Mouse (Mus musculus): ENCODE measurements around the gene 2310079G19Rik.
A peak's percentile ranks its signal among the peaks of the same experiment; 100 is the strongest.

Gene 2310079G19Rik

GRCm38 (mm10) chr16:88627566-88627965 is at the start of gene 2310079G19Rik:
Gene 2310079G19Rik (minus strand): TSS chr16:88627666.
- DNase-seq (ENCODE audit: low read depth, low spot score): no peak

GRCm38 (mm10) chr16:88671571-88671970 is 44.1 kb upstream of the 2310079G19Rik start, which contains the start of gene Krtap27-1:
Gene Krtap27-1 (minus strand): TSS chr16:88671671.
- no peak for DNase-seq (ENCODE audit: low read depth, low spot score)

GRCm38 (mm10) chr16:88657426-88657825 is 30.0 kb upstream of the 2310079G19Rik start:
- peak; percentile 10 for DNase-seq (ENCODE audit: low read depth, low spot score)

- DNase-seq (ENCODE audit: low read depth, low spot score): no peak
These were observed 24.5 kb upstream of the 2310079G19Rik start for GRCm38 (mm10) chr16:88651952-88652351.

- DNase-seq (ENCODE audit: low read depth, low spot score): no peak
These were observed 23.6 kb upstream of the 2310079G19Rik start for GRCm38 (mm10) chr16:88651082-88651481.

GRCm38 (mm10) chr16:88647358-88647846 is 19.9 kb upstream of the 2310079G19Rik start, which contains the start of gene Krtap26-1:
Gene Krtap26-1 (minus strand): TSS chr16:88647796.
- DNase-seq (ENCODE audit: low read depth, low spot score): no peak

GRCm38 (mm10) chr16:88646366-88647111 is 19.1 kb upstream of the 2310079G19Rik start:
- DNase-seq (ENCODE audit: low read depth, low spot score): no peak

GRCm38 (mm10) chr16:88640053-88640452 is 12.6 kb upstream of the 2310079G19Rik start:
- no peak for DNase-seq (ENCODE audit: low read depth, low spot score)

GRCm38 (mm10) chr16:88635142-88635541 is 7.7 kb upstream of the 2310079G19Rik start:
- DNase-seq (ENCODE audit: low read depth, low spot score): no peak

- no peak for DNase-seq (ENCODE audit: low read depth, low spot score)
These were observed 4.0 kb upstream of the 2310079G19Rik start for GRCm38 (mm10) chr16:88631474-88631873.

- no peak for DNase-seq (ENCODE audit: low read depth, low spot score)
These were observed 14.8 kb downstream of the 2310079G19Rik start for GRCm38 (mm10) chr16:88612712-88613111.

GRCm38 (mm10) chr16:88611922-88612321 is 15.5 kb downstream of the 2310079G19Rik start, which contains the start of gene Krtap24-1:
Gene Krtap24-1 (minus strand): TSS chr16:88612279.
- DNase-seq (ENCODE audit: low read depth, low spot score): no peak

GRCm38 (mm10) chr16:88604570-88604969 is 22.9 kb downstream of the 2310079G19Rik start:
- DNase-seq (ENCODE audit: low read depth, low spot score): no peak

GRCm38 (mm10) chr16:88602464-88602863 is 25.0 kb downstream of the 2310079G19Rik start:
- no peak for DNase-seq (ENCODE audit: low read depth, low spot score)

- DNase-seq (ENCODE audit: low read depth, low spot score): no peak
These were observed 27.2 kb downstream of the 2310079G19Rik start for GRCm38 (mm10) chr16:88600303-88600702.

GRCm38 (mm10) chr16:88599504-88600237 is 27.8 kb downstream of the 2310079G19Rik start:
- no peak for DNase-seq (ENCODE audit: low read depth, low spot score)

- DNase-seq (ENCODE audit: low read depth, low spot score): no peak
These were observed 34.7 kb downstream of the 2310079G19Rik start for GRCm38 (mm10) chr16:88592758-88593157.

- no peak for DNase-seq (ENCODE audit: low read depth, low spot score)
These were observed 44.1 kb downstream of the 2310079G19Rik start for GRCm38 (mm10) chr16:88583338-88583737.

All from skeletal muscle tissue, adult 2 months (tissue).